Mouse (Mus musculus) midbrain, embryonic 16.5 days (tissue): ENCODE measurements at regions not wholly inside any gene's neighbourhood (a gene's known extent, or its start where the extent isn't known, plus 50 kb on each side); places are given as distances from the start of the nearest gene placed in this dataset.

ENCODE experiments used
- ATAC-seq: fragments of 200-750 bp; cut with Nextera tagmentation; 2 replicates; pipeline ENCODE4 v1.8.0; 2017; ENCODE audit warnings: moderate TSS enrichment
- H3K27ac ChIP-seq: fragments of 300-500 bp; sonication (generic); 2 replicates; pipeline ENCODE4 v1.5.1; 2014; ENCODE audit warnings: mild to moderate bottlenecking, low read length, mixed read lengths
- H3K27me3 ChIP-seq: fragments of 300-500 bp; sonication (generic); 2 replicates; pipeline ENCODE4 v1.6.1; 2014; ENCODE audit warnings: low read depth, low read length, mixed read lengths; ENCODE audit not compliant: control insufficient read depth, insufficient read depth
- H3K36me3 ChIP-seq: fragments of 300-500 bp; sonication (generic); 2 replicates; pipeline ENCODE4 v1.6.1; 2014; ENCODE audit warnings: mild to moderate bottlenecking, low read length, moderate library complexity, mixed read lengths; ENCODE audit not compliant: control insufficient read depth, insufficient read depth
- H3K4me1 ChIP-seq: fragments of 300-500 bp; sonication (generic); 2 replicates; pipeline ENCODE4 v1.6.1; 2014; ENCODE audit warnings: mild to moderate bottlenecking, low read length, mixed read lengths; ENCODE audit not compliant: control insufficient read depth, insufficient read depth
- H3K4me2 ChIP-seq: fragments of 300-500 bp; sonication (generic); 2 replicates; pipeline ENCODE4 v1.6.1; 2014; ENCODE audit warnings: mild to moderate bottlenecking, low read length, mixed read lengths
- H3K4me3 ChIP-seq: fragments of 300-500 bp; sonication (generic); 2 replicates; pipeline ENCODE4 v1.5.1; 2014; ENCODE audit warnings: low read depth, mild to moderate bottlenecking, low read length, moderate library complexity, mixed read lengths
- H3K9ac ChIP-seq: fragments of 300-500 bp; sonication (generic); 2 replicates; pipeline ENCODE4 v1.6.1; 2014; ENCODE audit warnings: low read depth, low read length, mixed read lengths
- H3K9me3 ChIP-seq: fragments of 300-500 bp; sonication (generic); replicated peaks from 2 replicates; pipeline ENCODE4 v1.6.1; 2014; ENCODE audit warnings: mild to moderate bottlenecking, low read length, mixed read lengths; ENCODE audit not compliant: control insufficient read depth, poor library complexity, severe bottlenecking
- WGBS: fragments of 180-500 bp; shearing (Covaris S2); extraction: QIAGEN DNeasy Blood & Tissue Kit; methylation state at CpG from one replicate; pipeline ENCODE4 v1.1.7; 2014; 5-methylcytosine and 5-hydroxymethylcytosine counted together

GRCm38 (mm10) chr2:78381234-78381633 is 435.1 kb upstream of the Cwc22 start:
- no peak overlapping the region for H3K27ac ChIP-seq
- no peaks in the 10 kb centered on the region for H3K36me3 ChIP-seq
- H3K9me3 ChIP-seq, result no peaks in the 10 kb centered on the region
- no peaks in the 10 kb centered on the region for H3K4me1 ChIP-seq
- no peak for ATAC-seq
- no peak overlapping the region for H3K4me3 ChIP-seq
- no peak overlapping the region for H3K9ac ChIP-seq
- H3K27me3 ChIP-seq, result no peaks in the 10 kb centered on the region
- H3K4me2 ChIP-seq, result no peak overlapping the region

GRCm38 (mm10) chr2:78331736-78332475 is 385.7 kb upstream of the Cwc22 start:
- ATAC-seq, result no peak
- 76% methylated on average over 5 of the region's 5 CpGs for WGBS
- Histone ChIP-seq H3K4me2 (no peak overlapping the region), H3K27ac (no peak overlapping the region), H3K9ac (no peak overlapping the region), H3K27me3 (no peaks in the 10 kb centered on the region), H3K9me3 (0 out of 2 replicates have a peak, but pooled peaks cover 6% of the 10 kb centered on the region), H3K4me1 (no peaks in the 10 kb centered on the region), H3K4me3 (no peak overlapping the region), H3K36me3 (no peaks in the 10 kb centered on the region)

GRCm38 (mm10) chr2:78326091-78326490 is 379.9 kb upstream of the Cwc22 start:
- no peaks in the 10 kb centered on the region for H3K27me3 ChIP-seq
- no peak overlapping the region for H3K9ac ChIP-seq
- H3K36me3 ChIP-seq, result no peaks in the 10 kb centered on the region
- 0 out of 2 replicates have a peak, but pooled peaks cover 6% of the 10 kb centered on the region for H3K9me3 ChIP-seq
- H3K27ac ChIP-seq, result no peak overlapping the region
- H3K4me3 ChIP-seq, result no peak overlapping the region
- 95% methylated on average over 2 of the region's 2 CpGs for WGBS
- ATAC-seq, result no peak
- H3K4me1 ChIP-seq, result no peaks in the 10 kb centered on the region
- no peak overlapping the region for H3K4me2 ChIP-seq

GRCm38 (mm10) chr2:78322216-78322965 is 376.2 kb upstream of the Cwc22 start:
- WGBS, result 61% methylated on average over 3 of the region's 3 CpGs
- H3K36me3 ChIP-seq, result no peaks in the 10 kb centered on the region
- no peak overlapping the region for H3K9ac ChIP-seq
- no peak for ATAC-seq
- no peak overlapping the region for H3K4me3 ChIP-seq
- H3K4me2 ChIP-seq, result no peak overlapping the region
- H3K27ac ChIP-seq, result no peak overlapping the region
- H3K27me3 ChIP-seq, result no peaks in the 10 kb centered on the region
- H3K9me3 ChIP-seq, result no peaks in the 10 kb centered on the region
- no peaks in the 10 kb centered on the region for H3K4me1 ChIP-seq

GRCm38 (mm10) chr2:78311766-78312491 is 365.8 kb upstream of the Cwc22 start:
- Histone ChIP-seq H3K9ac (no peak overlapping the region), H3K36me3 (no peaks in the 10 kb centered on the region), H3K4me1 (no peaks in the 10 kb centered on the region), H3K4me2 (no peak overlapping the region), H3K27ac (no peak overlapping the region), H3K27me3 (no peaks in the 10 kb centered on the region), H3K9me3 (no peaks in the 10 kb centered on the region), H3K4me3 (no peak overlapping the region)
- ATAC-seq, result peak; percentile 48; the same call in 1 of the 2 replicates
- 54% methylated on average over 13 of the region's 13 CpGs for WGBS

- H3K4me3 ChIP-seq, result no peak overlapping the region
- 76% methylated on average over 2 of the region's 2 CpGs for WGBS
Observed at GRCm38 (mm10) chr2:78309361-78309760, 363.2 kb upstream of the Cwc22 start.

GRCm38 (mm10) chr2:78306897-78307296 is 360.7 kb upstream of the Cwc22 start:
- no peak overlapping the region for H3K9ac ChIP-seq
- no peaks in the 10 kb centered on the region for H3K27me3 ChIP-seq
- 64% methylated on average over 4 of the region's 4 CpGs for WGBS
- H3K27ac ChIP-seq, result no peak overlapping the region
- H3K9me3 ChIP-seq, result no peaks in the 10 kb centered on the region
- no peak overlapping the region for H3K4me2 ChIP-seq
- ATAC-seq, result no peak
- no peaks in the 10 kb centered on the region for H3K4me1 ChIP-seq
- no peak overlapping the region for H3K4me3 ChIP-seq
- H3K36me3 ChIP-seq, result no peaks in the 10 kb centered on the region

More at GRCm38 (mm10) chr2:78309361-78309760, 363.2 kb upstream of the Cwc22 start:
- no peaks in the 10 kb centered on the region for H3K9me3 ChIP-seq
- H3K27ac ChIP-seq, result no peak overlapping the region
- H3K36me3 ChIP-seq, result no peaks in the 10 kb centered on the region
- no peaks in the 10 kb centered on the region for H3K27me3 ChIP-seq
- no peak overlapping the region for H3K9ac ChIP-seq
- H3K4me1 ChIP-seq, result no peaks in the 10 kb centered on the region
- ATAC-seq, result no peak
- no peak overlapping the region for H3K4me2 ChIP-seq

- H3K36me3 ChIP-seq, result no peaks in the 10 kb centered on the region
- H3K9me3 ChIP-seq, result no peaks in the 10 kb centered on the region
- WGBS, result 33% methylated on average over 1 of the region's 1 CpGs
- no peaks in the 10 kb centered on the region for H3K27me3 ChIP-seq
- H3K27ac ChIP-seq, result no peak overlapping the region
- no peaks in the 10 kb centered on the region for H3K4me1 ChIP-seq
- H3K4me3 ChIP-seq, result no peak overlapping the region
- H3K9ac ChIP-seq, result no peak overlapping the region
- ATAC-seq, result no peak
- no peak overlapping the region for H3K4me2 ChIP-seq
Observed at GRCm38 (mm10) chr2:78291665-78292064, 345.5 kb upstream of the Cwc22 start.

- Histone ChIP-seq H3K36me3 (no peaks in the 10 kb centered on the region), H3K4me2 (no peak overlapping the region), H3K9me3 (no peaks in the 10 kb centered on the region), H3K9ac (no peak overlapping the region), H3K4me1 (no peaks in the 10 kb centered on the region; the same call in 1 of the 2 replicates), H3K4me3 (no peak overlapping the region), H3K27me3 (no peaks in the 10 kb centered on the region), H3K27ac (no peak overlapping the region)
- ATAC-seq, result peak; percentile 68
Observed at GRCm38 (mm10) chr2:78284806-78285205, 338.6 kb upstream of the Cwc22 start.
